Comparison of ENCODE assay signal across 8 mouse cellular contexts in the genomic region with DNA sequence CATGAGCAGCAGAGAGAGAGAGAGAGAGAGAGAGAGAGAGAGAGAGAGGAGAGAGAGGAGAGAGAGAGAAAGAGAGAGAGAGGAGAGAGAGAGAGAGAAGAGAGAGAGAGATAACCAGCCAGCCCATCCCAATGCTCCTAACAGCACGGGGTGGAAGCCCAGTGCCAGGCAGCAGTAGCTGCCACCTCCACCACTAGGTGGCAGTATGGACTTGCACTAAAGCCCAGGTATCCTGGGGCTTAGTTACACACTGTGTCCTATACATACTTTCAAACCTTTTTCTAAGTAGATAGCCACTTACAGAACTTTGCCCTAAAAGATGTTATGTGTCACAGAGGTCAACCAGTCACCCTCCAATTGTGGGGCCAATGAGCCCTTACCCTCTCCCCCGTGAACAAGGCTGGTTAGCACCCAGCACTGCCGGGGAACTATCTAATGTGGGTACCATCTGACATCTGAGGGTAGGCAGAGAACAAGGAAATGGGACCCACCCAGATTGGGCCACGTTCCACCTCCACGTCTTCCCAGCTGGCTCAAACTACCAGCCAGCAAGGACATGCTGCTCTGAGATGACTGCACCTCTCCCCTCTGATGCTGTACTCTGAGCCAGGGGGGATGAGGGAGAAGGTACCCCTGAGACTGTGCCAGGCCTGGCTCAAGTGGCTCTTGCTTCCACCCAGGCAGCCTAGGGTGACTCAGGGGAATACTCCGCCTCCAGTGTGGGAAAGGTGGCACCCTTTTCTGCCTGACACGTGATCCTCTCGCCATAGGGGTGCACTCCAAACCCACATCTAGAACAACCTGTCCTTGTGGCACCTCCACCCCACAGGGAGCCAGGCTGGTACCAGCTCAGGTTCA. TPM values are rescaled to one million over a fixed set of nuclear protein-coding genes. Genes with fewer than 3 reads are reported as not detected.
DNase-seq lines count a peak whose midpoint lies in the region; ATAC-seq and TF ChIP-seq lines count a peak whose summit lies in the region.

No protein-coding gene starts in this region.

- TF ChIP-seq POLR2A in ES-Bruce4 (IDR thresholded peaks at IDR 0.05; ENCODE audit: insufficient read depth, low read length) = no peak
- TF ChIP-seq POLR2A in thymus, adult 2 months (IDR thresholded peaks at IDR 0.05; ENCODE audit: control insufficient read depth, extremely low read depth, insufficient read depth, low read length, poor library complexity) = no peak

- intact Hi-C loops in heart, postnatal 36 days (cut with DNase I) = loop anchor here (1.0 to 2.0 kb wide), 3 partner anchors 53 to 187 kb away; no protein-coding TSS in a partner anchor

- no peaks in the 10 kb centered on the region for H3K9me3 ChIP-seq in ES-Bruce4 (replicated peaks; ENCODE audit: control insufficient read depth, insufficient read depth, low read length, poor library complexity, severe bottlenecking)
- no peaks in the 10 kb centered on the region for H3K9me3 ChIP-seq in forebrain, embryonic 10.5 days
- no peaks in the 10 kb centered on the region for H3K9me3 ChIP-seq in lung, embryonic 14.5 days (ENCODE audit: low read depth, low read length)

- no peak overlapping the region for H3K27ac ChIP-seq in ES-Bruce4 (ENCODE audit: insufficient read depth, low read length)
- H3K27ac ChIP-seq in forebrain, embryonic 10.5 days = peak overlapping the region; percentile 71
- H3K27ac ChIP-seq in lung, embryonic 14.5 days (ENCODE audit: low read depth) = no peak overlapping the region
- H3K27ac ChIP-seq in thymus, adult 2 months (ENCODE audit: control insufficient read depth, insufficient read depth, low read length) = no peak overlapping the region

- no peak overlapping the region for H3K4me3 ChIP-seq in ES-Bruce4 (ENCODE audit: low read depth, low read length)
- H3K4me3 ChIP-seq in forebrain, embryonic 10.5 days = no peak overlapping the region
- no peak overlapping the region for H3K4me3 ChIP-seq in lung, embryonic 14.5 days (ENCODE audit: low read depth, low read length)
- no peak overlapping the region for H3K4me3 ChIP-seq in thymus, adult 2 months (ENCODE audit: control insufficient read depth, insufficient read depth, low read length)

- WGBS in forebrain, embryonic 10.5 days = 78% methylated on average over 8 of the region's 8 CpGs
- WGBS in lung, embryonic 14.5 days = 62% methylated on average over 8 of the region's 8 CpGs
- WGBS in thymus, adult 2 months = 21% methylated on average over 8 of the region's 8 CpGs

- ATAC-seq in lung, embryonic 14.5 days (ENCODE audit: insufficient read depth) = peak; percentile 78

- no peak overlapping the region for H3K4me2 ChIP-seq in lung, embryonic 14.5 days

- no peaks in the 10 kb centered on the region for H3K27me3 ChIP-seq in ES-Bruce4 (ENCODE audit: control insufficient read depth, insufficient read depth, low read length, poor library complexity, severe bottlenecking)
- no peaks in the 10 kb centered on the region for H3K27me3 ChIP-seq in forebrain, embryonic 10.5 days (ENCODE audit: poor library complexity, severe bottlenecking)
- H3K27me3 ChIP-seq in lung, embryonic 14.5 days (ENCODE audit: insufficient read depth, low read length) = no peaks in the 10 kb centered on the region
- no peaks in the 10 kb centered on the region for H3K27me3 ChIP-seq in thymus, adult 2 months (ENCODE audit: control insufficient read depth, insufficient read depth, low read length)

- peaks cover 7% of the 10 kb centered on the region; the same call in 1 of the 2 replicates for H3K36me3 ChIP-seq in ES-Bruce4 (ENCODE audit: control insufficient read depth, insufficient read depth, low read length, poor library complexity, severe bottlenecking)
- H3K36me3 ChIP-seq in forebrain, embryonic 10.5 days (replicated peaks) = peaks cover 88% of the 10 kb centered on the region
- H3K36me3 ChIP-seq in lung, embryonic 14.5 days (ENCODE audit: insufficient read depth) = peaks cover 50% of the 10 kb centered on the region
- H3K36me3 ChIP-seq in thymus, adult 2 months (ENCODE audit: control insufficient read depth, insufficient read depth, low read length) = no peaks in the 10 kb centered on the region

- H3K4me1 ChIP-seq in ES-Bruce4 (ENCODE audit: control insufficient read depth, insufficient read depth, low read length) = peaks cover 11% of the 10 kb centered on the region
- peaks cover 35% of the 10 kb centered on the region for H3K4me1 ChIP-seq in forebrain, embryonic 10.5 days
- no peaks in the 10 kb centered on the region for H3K4me1 ChIP-seq in lung, embryonic 14.5 days (ENCODE audit: insufficient read depth)
- H3K4me1 ChIP-seq in thymus, adult 2 months (replicated peaks; ENCODE audit: control insufficient read depth, insufficient read depth, low read length) = peaks cover 33% of the 10 kb centered on the region

- TF ChIP-seq EP300 in ES-Bruce4 (IDR thresholded peaks at IDR 0.05; ENCODE audit: insufficient read depth, low read depth, low read length) = no peak

- TF ChIP-seq CTCF in ES-Bruce4 (IDR thresholded peaks at IDR 0.05; ENCODE audit: low read depth, low read length) = peak; percentile 96
- peak; percentile 97 for TF ChIP-seq CTCF in lung, embryonic 14.5 days (IDR thresholded peaks at IDR 0.05; ENCODE audit: low read depth)
- peak; percentile 82 for TF ChIP-seq CTCF in thymus, adult 2 months (IDR thresholded peaks at IDR 0.05; ENCODE audit: borderline replicate concordance, control insufficient read depth, extremely low read depth, insufficient read depth, low read length, poor library complexity)

- no peak overlapping the region for H3K9ac ChIP-seq in ES-Bruce4 (ENCODE audit: low read depth, poor library complexity, severe bottlenecking)
- no peak overlapping the region for H3K9ac ChIP-seq in lung, embryonic 14.5 days

- peak; percentile 85 for DNase-seq in c-Kit-positive CD71-negative TER-119-negative erythroid progenitor cells, embryonic 14.5 days (ENCODE audit: low read depth)
- DNase-seq in forebrain, embryonic 10.5 days (ENCODE audit: extremely low spot score, low spot score) = peak; percentile 71
- DNase-seq in heart, postnatal 36 days = peak; percentile 81 to 82
- DNase-seq in layer of hippocampus, adult 11-12 months (ENCODE audit: low spot score) = peak; percentile 92
- peak; percentile 98 for DNase-seq in lung, embryonic 14.5 days
- DNase-seq in ovary, postnatal 14 days (ENCODE audit: low spot score) = peak; percentile 70
- peak; percentile 83 for DNase-seq in thymus, adult 2 months

RNA-seq across cellular contexts. Expression of a gene that starts 15.7 kb away (rescaled TPM):
- polyA plus RNA-seq in ES-Bruce4 (2011; ENCODE audit: insufficient read depth, insufficient read length, low read depth, missing spikeins) = 19.3 and 21.2 TPM in 2 replicates
- polyA plus RNA-seq in forebrain, embryonic 10.5 days (2016; fragmentation: Nextera tagmentation; extraction: Ambion mirVana) = 24.2 and 25.1 TPM in 2 replicates
- 1 to 10 TPM; 5.3 to 6.5 TPM for total RNA-seq in heart, postnatal 36 days (2021)
- polyA plus RNA-seq in lung, embryonic 14.5 days (2014; fragmentation: Nextera tagmentation; extraction: Ambion mirVana) = 11.2 and 11.8 TPM in 2 replicates
- polyA plus RNA-seq in thymus, adult 2 months (2012; rRNA removed) = 25.8 and 29.9 TPM in 2 replicates

RNA-seq across cellular contexts. Expression of a gene that starts 27.0 kb away (rescaled TPM):
- polyA plus RNA-seq in ES-Bruce4 (2011; ENCODE audit: insufficient read depth, insufficient read length, low read depth, missing spikeins) = 3,823 and 4,237 TPM in 2 replicates
- polyA plus RNA-seq in forebrain, embryonic 10.5 days (2016; fragmentation: Nextera tagmentation; extraction: Ambion mirVana) = 12,867 and 12,868 TPM in 2 replicates
- total RNA-seq in heart, postnatal 36 days (2021) = 100 to 1,000 TPM; 707 to 812 TPM
- polyA plus RNA-seq in lung, embryonic 14.5 days (2014; fragmentation: Nextera tagmentation; extraction: Ambion mirVana) = 16,801 and 17,929 TPM in 2 replicates
- polyA plus RNA-seq in thymus, adult 2 months (2012; rRNA removed) = 6,903 and 9,637 TPM in 2 replicates
